Mouse (Mus musculus) kidney, postnatal 25 days (tissue): Measurements from ENCODE around the gene Hacd3.

Experiments used
- DNase-seq, 2 experiments: peaks; one replicate each; pipeline ENCODE4 v3.0.0; 2021; ENCODE audit warnings: mixed read lengths in 2 of 2

The Hacd3 gene

GRCm38 (mm10) chr9:64951161-64951657, 70.3 kb downstream of the Hacd3 start, which contains the start of gene Slc24a1:
Slc24a1 (minus strand) TSS chr9:64951607.
- DNase-seq: no peak

DNA sequence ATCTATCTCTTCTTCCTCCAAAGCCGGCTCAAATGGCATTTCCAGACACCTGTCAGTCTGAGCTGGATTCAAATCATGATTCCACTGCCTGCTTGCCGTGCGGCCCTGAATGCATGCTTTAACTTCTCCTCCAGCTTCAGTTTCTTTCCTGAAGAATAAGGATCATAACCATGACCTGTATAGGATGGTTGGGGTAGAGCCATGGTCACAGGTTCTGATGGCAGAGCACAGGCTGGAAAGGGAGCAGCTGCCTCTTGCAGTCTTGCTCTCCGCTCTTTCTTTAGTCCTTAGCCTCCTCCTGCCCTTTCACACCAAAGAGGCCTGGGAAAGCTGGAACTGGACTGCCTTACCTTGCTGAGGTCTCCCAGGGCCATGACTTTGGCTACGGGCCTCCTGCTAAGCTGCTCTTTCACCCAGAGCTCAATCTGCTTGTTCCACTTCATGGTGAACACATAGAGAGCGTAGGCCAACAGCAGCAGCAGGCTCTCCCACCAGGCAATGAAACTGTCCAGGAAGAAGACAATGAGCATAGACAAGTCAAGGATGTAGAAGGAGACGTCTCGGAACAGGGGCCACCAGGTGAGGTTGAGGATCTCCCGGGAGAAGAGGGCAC, 73.9 kb downstream of the Hacd3 start:
- DNase-seq: no peak

DNA sequence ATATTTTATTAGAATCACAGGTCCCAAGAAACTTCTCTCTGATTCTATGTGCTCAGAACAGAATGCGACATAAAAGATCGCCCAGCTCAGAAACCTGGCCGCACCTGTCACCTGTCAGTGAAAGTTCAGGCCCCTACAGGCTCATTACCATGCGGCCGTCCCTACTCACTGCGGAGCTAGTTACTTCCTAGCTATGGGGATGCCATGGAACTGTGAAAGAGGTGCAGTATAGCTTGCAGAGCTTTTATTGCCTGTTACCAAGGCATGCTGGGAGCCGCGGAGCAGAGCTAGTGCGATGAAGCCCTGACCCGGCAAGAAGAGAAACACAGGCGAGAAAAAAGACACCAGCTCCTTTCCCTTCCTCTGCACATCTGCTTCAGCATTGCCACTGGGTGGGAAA, 77.5 kb downstream of the Hacd3 start:
- no peak for DNase-seq

GRCm38 (mm10) chr9:64941650-64942049, 79.8 kb downstream of the Hacd3 start:
- DNase-seq: no peak

DNA sequence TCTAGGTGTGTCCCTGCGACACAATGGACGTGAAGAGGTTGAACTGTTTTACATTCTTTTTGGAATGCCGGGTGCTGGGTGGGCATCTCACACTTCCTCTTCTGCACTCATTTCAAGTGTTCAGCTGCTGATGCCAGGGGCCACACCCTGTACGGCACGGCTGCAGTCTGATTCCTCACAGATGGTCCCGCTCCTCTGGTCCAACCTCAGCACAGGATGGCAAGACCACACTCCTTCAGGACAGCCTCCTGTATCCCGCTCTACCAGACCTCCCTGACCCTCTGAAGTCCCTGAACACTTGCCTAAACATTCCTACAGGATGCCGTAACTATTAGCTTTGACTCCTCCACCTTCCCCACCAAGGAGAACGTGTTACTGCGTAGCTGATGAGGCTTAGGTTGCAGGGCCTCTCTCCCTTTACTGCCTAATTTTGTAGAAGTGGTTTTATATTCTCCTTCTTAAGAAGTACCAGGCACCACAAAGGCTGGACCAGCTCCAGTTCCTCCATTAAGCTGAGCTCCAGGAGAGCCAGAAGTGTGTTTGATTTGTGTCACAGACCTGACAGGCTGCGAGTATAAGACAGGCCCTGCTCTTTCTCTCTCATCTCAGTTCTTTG, 80.7 kb downstream of the Hacd3 start:
- DNase-seq: no peak

GRCm38 (mm10) chr9:64939790-64940189, 81.7 kb downstream of the Hacd3 start:
- DNase-seq: no peak

DNA sequence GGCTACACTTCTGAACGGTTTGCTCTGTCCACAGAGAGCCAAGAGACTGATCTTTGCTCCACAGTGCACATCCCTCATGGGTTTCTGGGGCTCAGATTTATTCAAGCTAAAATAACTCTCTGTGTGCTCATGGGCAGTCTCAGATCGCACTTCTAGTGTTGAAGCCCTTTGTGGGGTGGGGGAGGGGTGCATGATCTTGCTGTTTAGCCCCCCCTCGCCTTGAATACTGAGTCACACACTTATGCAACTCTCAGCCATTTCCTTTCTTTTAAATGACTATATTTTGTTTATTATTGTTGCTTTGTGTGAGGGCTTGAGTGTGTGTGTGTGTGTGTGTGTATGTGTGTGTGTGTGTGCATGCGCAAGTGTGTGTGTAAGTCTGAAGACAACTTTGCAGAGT, 82.2 kb downstream of the Hacd3 start:
- DNase-seq: no peak

GRCm38 (mm10) chr9:64938535-64938934, 83.0 kb downstream of the Hacd3 start:
- DNase-seq: no peak

- DNase-seq: no peak
Measured at GRCm38 (mm10) chr9:64937491-64937890, 84.0 kb downstream of the Hacd3 start.
